Mouse (Mus musculus) cortical plate, adult 2 months (tissue): ENCODE measurements around the gene Cwh43.

Source experiments
- CTCF ChIP-seq: fragments of 200-500 bp; IDR thresholded peaks from 2 replicates; pipeline ENCODE4 v1.5.1; 2011; ENCODE audit warnings: mild to moderate bottlenecking, control low read depth, low read length; ENCODE audit not compliant: insufficient read depth; ENCODE audit errors: extremely low read depth
- POLR2A ChIP-seq: fragments of 200-500 bp; IDR thresholded peaks from 2 replicates; pipeline ENCODE4 v1.6.1; 2011; ENCODE audit warnings: mild to moderate bottlenecking, low read length, control low read depth; ENCODE audit not compliant: insufficient read depth; ENCODE audit errors: extremely low read depth

DNA sequence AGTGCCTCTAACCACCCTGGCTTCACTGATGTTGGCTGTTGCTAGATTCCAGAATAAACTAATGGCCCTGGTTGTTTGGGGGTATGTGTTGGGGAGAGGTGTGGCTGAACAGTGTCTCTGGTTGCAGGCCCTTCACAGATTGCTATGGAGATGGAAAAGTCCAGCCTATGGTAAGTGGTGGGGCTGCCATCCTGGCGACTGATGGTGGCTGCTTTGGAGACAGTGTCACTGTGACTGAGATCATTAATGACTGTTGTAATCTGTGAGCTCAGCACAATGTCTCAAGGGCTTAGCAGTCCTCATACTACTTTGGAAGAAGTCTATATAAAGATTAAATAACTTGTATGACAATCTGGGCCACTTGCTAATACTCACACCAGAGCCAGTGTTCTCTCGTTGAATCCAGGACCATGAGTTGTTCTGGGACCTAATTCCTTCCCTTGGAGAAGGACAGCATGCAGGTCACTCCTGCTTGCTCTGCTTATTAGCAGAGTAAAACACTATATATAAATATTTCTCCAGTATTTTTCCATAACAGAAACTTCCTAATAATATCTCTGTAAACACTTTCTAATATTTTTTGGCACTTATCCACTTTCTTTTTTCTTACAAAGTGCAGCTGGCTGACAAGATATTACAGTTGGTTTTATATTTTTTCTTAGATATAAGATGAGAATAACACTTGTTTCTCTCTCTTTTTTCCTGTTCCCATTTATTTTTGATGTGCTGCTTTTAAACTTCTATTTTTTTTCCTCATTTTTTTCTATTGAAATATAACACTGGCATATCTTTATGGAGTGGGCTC is 48.8 kb downstream of the Cwh43 start:
- no peak for TF ChIP-seq POLR2A
- TF ChIP-seq CTCF, result no peak
